Mouse (Mus musculus) kidney, adult 2 months (tissue): Measurements from ENCODE around the gene Ldb3.

Experiments
- CTCF ChIP-seq: fragments of 200-500 bp; conservative IDR thresholded peaks from 2 replicates; pipeline ENCODE4 v1.5.1; 2011; ENCODE audit warnings: low read depth, mild to moderate bottlenecking, control low read depth, low read length, moderate library complexity, mixed read lengths; ENCODE audit not compliant: insufficient read depth, insufficient read length
- POLR2A ChIP-seq: fragments of 200-500 bp; IDR thresholded peaks from one replicate; pipeline ENCODE4 v1.6.1; 2011; ENCODE audit warnings: low read depth, low read length, control low read depth

DNA sequence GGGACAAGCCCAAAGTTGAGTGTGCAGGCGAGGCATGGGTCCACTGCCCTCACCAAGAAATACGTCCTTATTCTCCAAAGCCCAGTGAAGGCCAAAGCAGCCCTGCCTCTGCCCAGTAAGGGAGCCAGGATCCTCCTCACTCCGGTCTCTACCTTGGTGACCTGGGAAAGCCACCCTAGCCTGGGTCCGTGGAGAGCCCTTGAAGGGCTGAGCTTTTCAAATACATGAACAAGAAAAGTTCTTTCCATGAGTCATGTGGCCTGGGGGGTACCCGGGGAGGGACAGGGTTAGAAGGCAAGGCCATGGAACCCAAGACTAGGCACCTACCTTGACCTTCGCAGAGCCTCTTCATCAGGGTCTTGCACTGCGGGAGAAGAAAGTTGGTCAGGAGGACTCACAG lies 22.0 kb downstream of the Ldb3 start:
- TF ChIP-seq CTCF (no peak), POLR2A (no peak)
